29 mouse cellular contexts compared by ENCODE assay signal in the genomic region with DNA sequence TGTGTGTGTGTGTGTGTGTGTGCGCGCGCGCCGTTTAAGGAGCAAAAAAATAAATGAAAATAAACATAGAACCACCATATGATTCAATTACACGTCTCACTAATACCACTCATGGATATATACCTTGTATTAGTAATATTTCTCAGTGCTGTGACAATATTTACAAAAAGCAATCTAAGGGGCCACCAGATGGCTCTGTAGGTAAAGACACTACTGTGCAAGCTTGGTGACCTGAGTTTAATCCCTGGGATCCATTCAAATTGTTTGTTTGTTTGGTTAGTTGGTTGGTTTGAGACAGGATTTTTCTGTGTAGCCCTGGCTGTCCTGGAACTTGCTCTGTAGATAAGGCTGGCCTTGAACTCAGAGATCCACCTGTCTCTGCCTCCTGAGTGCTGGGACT. TPM values are rescaled to one million over a fixed set of nuclear protein-coding genes. Genes with fewer than 3 reads are reported as not detected.
DNase-seq lines count a peak whose midpoint lies in the region; ATAC-seq and TF ChIP-seq lines count a peak whose summit lies in the region.
"Had no signal": no experiment of that assay in that cellular context is flagged by ENCODE, and none has a peak within 500 bp of the region (broad histone marks: within the 10 kb centered on the region; RNA-seq: fewer than 3 reads in every experiment).

No protein-coding gene starts in this region.

- H3K27ac ChIP-seq in cerebellum, adult 2 months (ENCODE audit: insufficient read depth, low read length) = no peak overlapping the region
- no peak overlapping the region for H3K27ac ChIP-seq in hindbrain, postnatal 0 days
- no peak overlapping the region for H3K27ac ChIP-seq in hindbrain, embryonic 10.5 days
- no peak overlapping the region for H3K27ac ChIP-seq in midbrain, embryonic 11.5 days (ENCODE audit: low read depth, low read length)
- H3K27ac ChIP-seq in midbrain, embryonic 10.5 days (replicated peaks) = no peak overlapping the region
- H3K27ac ChIP-seq: embryonic facial prominence, embryonic 12.5 days; embryonic facial prominence, embryonic 15.5 days; forebrain, embryonic 12.5 days; forebrain, embryonic 15.5 days; heart, embryonic 15.5 days; hindbrain, embryonic 12.5 days; hindbrain, embryonic 15.5 days; intestine, embryonic 15.5 days had no signal

- H3K4me3 ChIP-seq in cerebellum, adult 2 months (replicated peaks; ENCODE audit: insufficient read depth, low read depth, low read length) = no peak overlapping the region
- no peak overlapping the region for H3K4me3 ChIP-seq in hindbrain, postnatal 0 days (ENCODE audit: low read length)
- H3K4me3 ChIP-seq in hindbrain, embryonic 10.5 days = no peak overlapping the region
- H3K4me3 ChIP-seq in midbrain, embryonic 11.5 days (ENCODE audit: low read depth, low read length) = no peak overlapping the region
- H3K4me3 ChIP-seq in midbrain, embryonic 10.5 days = no peak overlapping the region
- H3K4me3 ChIP-seq: embryonic facial prominence, embryonic 12.5 days; embryonic facial prominence, embryonic 15.5 days; forebrain, embryonic 12.5 days; forebrain, embryonic 15.5 days; heart, embryonic 12.5 days; heart, embryonic 15.5 days; hindbrain, embryonic 12.5 days; hindbrain, embryonic 15.5 days; intestine, embryonic 15.5 days had no signal

- no peak overlapping the region for H3K4me2 ChIP-seq in hindbrain, postnatal 0 days (ENCODE audit: low read depth, low read length)
- no peak overlapping the region for H3K4me2 ChIP-seq in midbrain, embryonic 11.5 days
- H3K4me2 ChIP-seq: embryonic facial prominence, embryonic 12.5 days; embryonic facial prominence, embryonic 15.5 days; forebrain, embryonic 12.5 days; forebrain, embryonic 15.5 days; heart, embryonic 12.5 days; heart, embryonic 15.5 days; hindbrain, embryonic 12.5 days; hindbrain, embryonic 15.5 days; intestine, embryonic 15.5 days had no signal

- no peak for TF ChIP-seq POLR2A in cerebellum, adult 2 months (IDR thresholded peaks at IDR 0.05; ENCODE audit: borderline replicate concordance, insufficient read depth, low read length)

- no peaks in the 10 kb centered on the region for H3K36me3 ChIP-seq in hindbrain, postnatal 0 days (ENCODE audit: insufficient read depth, low read length)
- H3K36me3 ChIP-seq in hindbrain, embryonic 10.5 days = no peaks in the 10 kb centered on the region
- no peaks in the 10 kb centered on the region for H3K36me3 ChIP-seq in midbrain, embryonic 11.5 days (ENCODE audit: control insufficient read depth, insufficient read depth, low read length)
- no peaks in the 10 kb centered on the region for H3K36me3 ChIP-seq in midbrain, embryonic 10.5 days
- H3K36me3 ChIP-seq: embryonic facial prominence, embryonic 12.5 days; embryonic facial prominence, embryonic 15.5 days; forebrain, embryonic 12.5 days; forebrain, embryonic 15.5 days; heart, embryonic 12.5 days; heart, embryonic 15.5 days; hindbrain, embryonic 12.5 days; hindbrain, embryonic 15.5 days; intestine, embryonic 15.5 days had no signal

- no peaks in the 10 kb centered on the region for H3K9me3 ChIP-seq in hindbrain, postnatal 0 days (ENCODE audit: low read length)
- no peaks in the 10 kb centered on the region for H3K9me3 ChIP-seq in hindbrain, embryonic 10.5 days
- no peaks in the 10 kb centered on the region for H3K9me3 ChIP-seq in midbrain, embryonic 11.5 days (ENCODE audit: control insufficient read depth, low read length)
- H3K9me3 ChIP-seq in midbrain, embryonic 10.5 days (replicated peaks) = no peaks in the 10 kb centered on the region
- H3K9me3 ChIP-seq: embryonic facial prominence, embryonic 12.5 days; embryonic facial prominence, embryonic 15.5 days; forebrain, embryonic 15.5 days; heart, embryonic 12.5 days; heart, embryonic 15.5 days; hindbrain, embryonic 12.5 days; hindbrain, embryonic 15.5 days; intestine, embryonic 15.5 days had no signal

- DNase-seq in cerebellum, adult 2 months = no peak
- DNase-seq in hindbrain, postnatal 0 days (ENCODE audit: low spot score) = no peak
- DNase-seq in hindbrain, embryonic 10.5 days (ENCODE audit: low spot score) = no peak
- DNase-seq in midbrain, embryonic 11.5 days (ENCODE audit: low spot score, missing footprints) = peak; percentile 23
- DNase-seq in midbrain, embryonic 10.5 days (ENCODE audit: low spot score) = no peak
- DNase-seq in brain, adult 2 months (ENCODE audit: low read depth, low spot score) = peak; percentile 10
- no peak for DNase-seq in lung, postnatal 10 days
- DNase-seq: adrenal gland, adult 2 months; adrenal gland, postnatal 14 days; cerebellum, adult 18-20 months; cerebellum, adult 9-11 months; cerebellum, postnatal 25 days; gastrocnemius, postnatal 14 days; heart, postnatal 10 days; heart, postnatal 36 days had no signal

- ATAC-seq in cerebellum, adult (ENCODE audit: insufficient number of reproducible peaks, low FRiP score, low TSS enrichment) = no peak
- ATAC-seq in hindbrain, postnatal 0 days = no peak
- ATAC-seq in midbrain, embryonic 11.5 days (ENCODE audit: low FRiP score) = no peak
- ATAC-seq: forebrain, embryonic 15.5 days; intestine, embryonic 15.5 days; Patski had no signal

- no peaks in the 10 kb centered on the region for H3K27me3 ChIP-seq in cerebellum, adult 2 months (ENCODE audit: control insufficient read depth, insufficient read depth, low read length)
- H3K27me3 ChIP-seq in hindbrain, postnatal 0 days (ENCODE audit: insufficient read depth, low read length) = peaks cover 3% of the 10 kb centered on the region; the same call in 1 of the 2 replicates
- peaks cover 31% of the 10 kb centered on the region for H3K27me3 ChIP-seq in hindbrain, embryonic 10.5 days (ENCODE audit: insufficient read depth, poor library complexity, severe bottlenecking)
- H3K27me3 ChIP-seq in midbrain, embryonic 11.5 days (ENCODE audit: control insufficient read depth, insufficient read depth, low read length) = no peaks in the 10 kb centered on the region; the same call in 1 of the 2 replicates
- H3K27me3 ChIP-seq in midbrain, embryonic 10.5 days (ENCODE audit: low read depth, poor library complexity, severe bottlenecking) = peaks cover 29% of the 10 kb centered on the region

- no peak overlapping the region for H3K9ac ChIP-seq in hindbrain, postnatal 0 days (replicated peaks; ENCODE audit: low read length)
- H3K9ac ChIP-seq in midbrain, embryonic 11.5 days (ENCODE audit: low read length) = no peak overlapping the region
- H3K9ac ChIP-seq: embryonic facial prominence, embryonic 12.5 days; embryonic facial prominence, embryonic 15.5 days; forebrain, embryonic 12.5 days; forebrain, embryonic 15.5 days; heart, embryonic 12.5 days; heart, embryonic 15.5 days; hindbrain, embryonic 12.5 days; hindbrain, embryonic 15.5 days; intestine, embryonic 15.5 days had no signal

- TF ChIP-seq CTCF in cerebellum, adult 2 months (IDR thresholded peaks at IDR 0.05; ENCODE audit: borderline replicate concordance, insufficient read depth, low read depth, low read length) = 0 out of 2 replicates have a peak, but pooled peaks have one; percentile 6
- peak; percentile 18; the same call in 1 of the 2 replicates for TF ChIP-seq CTCF in hindbrain, postnatal 0 days (IDR thresholded peaks at IDR 0.05; ENCODE audit: low read depth)

- peaks cover 4% of the 10 kb centered on the region; the same call in 1 of the 2 replicates for H3K4me1 ChIP-seq in cerebellum, adult 2 months (ENCODE audit: control insufficient read depth, insufficient read depth, low read length)
- peaks cover 6% of the 10 kb centered on the region for H3K4me1 ChIP-seq in hindbrain, postnatal 0 days (ENCODE audit: insufficient read depth, low read length)
- H3K4me1 ChIP-seq in hindbrain, embryonic 10.5 days (replicated peaks) = peaks cover 9% of the 10 kb centered on the region
- peaks cover 5% of the 10 kb centered on the region; the same call in 1 of the 2 replicates for H3K4me1 ChIP-seq in midbrain, embryonic 11.5 days (ENCODE audit: control insufficient read depth, insufficient read depth, low read length)
- H3K4me1 ChIP-seq in midbrain, embryonic 10.5 days = peaks cover 13% of the 10 kb centered on the region

- WGBS in cerebellum, adult 2 months = 93% methylated on average over 6 of the region's 6 CpGs
- WGBS in hindbrain, postnatal 0 days = 95% methylated on average over 6 of the region's 6 CpGs
- WGBS in hindbrain, embryonic 10.5 days = 96% methylated on average over 6 of the region's 6 CpGs
- WGBS in midbrain, embryonic 11.5 days = 93% methylated on average over 6 of the region's 6 CpGs
- WGBS in midbrain, embryonic 10.5 days = 95% methylated on average over 6 of the region's 6 CpGs

RNA-seq across cellular contexts. Expression of gene Kctd19, which starts 3.4 kb away (rescaled TPM):
- polyA plus RNA-seq in cerebellum, adult 2 months (2012; rRNA removed) = 0.05 TPM in 1 of 2 replicates, not detected in the other
- total RNA-seq in hindbrain, postnatal 0 days (2014; rRNA removed) = 0.11 and 0.16 TPM in 2 replicates
- 0.09 and 0.15 TPM in 2 replicates for polyA plus RNA-seq in hindbrain, postnatal 0 days (2015; fragmentation: Nextera tagmentation; extraction: Ambion mirVana)
- polyA plus RNA-seq in hindbrain, embryonic 10.5 days (2016; fragmentation: Nextera tagmentation; extraction: Ambion mirVana) = 0.12 TPM in 1 of 2 replicates, not detected in the other
- not detected in 2 replicates for polyA plus RNA-seq in midbrain, embryonic 11.5 days (2014; fragmentation: Nextera tagmentation; extraction: Ambion mirVana)
- polyA plus RNA-seq in midbrain, embryonic 10.5 days (2016; fragmentation: Nextera tagmentation; extraction: Ambion mirVana) = 0.07 TPM in 1 of 2 replicates, not detected in the other
- total RNA-seq: adrenal gland, adult 2 months; adrenal gland, postnatal 4 days; common myeloid progenitor, adult 5-6 weeks; gastrocnemius, postnatal 4 days had no signal
- polyA plus RNA-seq: embryonic facial prominence, embryonic 12.5 days; embryonic facial prominence, embryonic 15.5 days; forebrain, embryonic 12.5 days; heart, embryonic 12.5 days; hindbrain, embryonic 12.5 days; hindbrain, embryonic 15.5 days; intestine, embryonic 15.5 days; Patski had no signal

RNA-seq across cellular contexts. Expression of gene Lrrc36, which starts 3.4 kb away (rescaled TPM):
- polyA plus RNA-seq in cerebellum, adult 2 months (2012; rRNA removed) = 0.65 and 1.2 TPM in 2 replicates
- 0.68 and 1.7 TPM in 2 replicates for total RNA-seq in hindbrain, postnatal 0 days (2014; rRNA removed)
- 0.50 and 0.66 TPM in 2 replicates for polyA plus RNA-seq in hindbrain, postnatal 0 days (2015; fragmentation: Nextera tagmentation; extraction: Ambion mirVana)
- 1.8 and 2.5 TPM in 2 replicates for polyA plus RNA-seq in hindbrain, embryonic 10.5 days (2016; fragmentation: Nextera tagmentation; extraction: Ambion mirVana)
- 1.9 and 2.7 TPM in 2 replicates for polyA plus RNA-seq in midbrain, embryonic 11.5 days (2014; fragmentation: Nextera tagmentation; extraction: Ambion mirVana)
- 2.6 and 3.7 TPM in 2 replicates for polyA plus RNA-seq in midbrain, embryonic 10.5 days (2016; fragmentation: Nextera tagmentation; extraction: Ambion mirVana)
- polyA plus RNA-seq: Patski had no signal

RNA-seq across cellular contexts. Expression of gene Plekhg4, which starts 36.9 kb away (rescaled TPM):
- polyA plus RNA-seq in cerebellum, adult 2 months (2012; rRNA removed) = 11.0 and 13.5 TPM in 2 replicates
- 6.3 and 7.3 TPM in 2 replicates for total RNA-seq in hindbrain, postnatal 0 days (2014; rRNA removed)
- polyA plus RNA-seq in hindbrain, postnatal 0 days (2015; fragmentation: Nextera tagmentation; extraction: Ambion mirVana) = 1.3 and 1.6 TPM in 2 replicates
- 0.52 and 0.75 TPM in 2 replicates for polyA plus RNA-seq in hindbrain, embryonic 10.5 days (2016; fragmentation: Nextera tagmentation; extraction: Ambion mirVana)
- polyA plus RNA-seq in midbrain, embryonic 11.5 days (2014; fragmentation: Nextera tagmentation; extraction: Ambion mirVana) = 0.55 and 0.61 TPM in 2 replicates
- 0.49 and 0.51 TPM in 2 replicates for polyA plus RNA-seq in midbrain, embryonic 10.5 days (2016; fragmentation: Nextera tagmentation; extraction: Ambion mirVana)
- total RNA-seq: common myeloid progenitor, adult 5-6 weeks; heart, postnatal 36 days had no signal
- polyA plus RNA-seq: heart, embryonic 12.5 days had no signal

Comparison
In these comparisons a context has a peak if more than half of its experiments do, and no peak if none do; other contexts are left out.
1. DNase-seq: peak in midbrain, embryonic 11.5 days (single experiment) and brain, adult 2 months (single experiment); none in cerebellum, adult 2 months (0 of 2), hindbrain, postnatal 0 days (single experiment), hindbrain, embryonic 10.5 days (single experiment), midbrain, embryonic 10.5 days (single experiment) and lung, postnatal 10 days (single experiment).